Mouse (Mus musculus) liver, embryonic 14.5 days (tissue): ENCODE data around the gene Rad51b.

Experiments used
- CTCF ChIP-seq: IDR thresholded peaks from 2 replicates; pipeline ENCODE4 v1.5.1; 2016; ENCODE audit warnings: antibody characterized with exemption, low read depth, control low read depth
- EP300 ChIP-seq: IDR thresholded peaks from 2 replicates; pipeline ENCODE4 v1.6.1; 2016; ENCODE audit warnings: antibody characterized with exemption, low read depth

- TF ChIP-seq CTCF (no peak), EP300 (no peak)
Observed at GRCm38 (mm10) chr12:79456251-79456650, 159.2 kb downstream of the Rad51b start.
